In the genomic region with DNA sequence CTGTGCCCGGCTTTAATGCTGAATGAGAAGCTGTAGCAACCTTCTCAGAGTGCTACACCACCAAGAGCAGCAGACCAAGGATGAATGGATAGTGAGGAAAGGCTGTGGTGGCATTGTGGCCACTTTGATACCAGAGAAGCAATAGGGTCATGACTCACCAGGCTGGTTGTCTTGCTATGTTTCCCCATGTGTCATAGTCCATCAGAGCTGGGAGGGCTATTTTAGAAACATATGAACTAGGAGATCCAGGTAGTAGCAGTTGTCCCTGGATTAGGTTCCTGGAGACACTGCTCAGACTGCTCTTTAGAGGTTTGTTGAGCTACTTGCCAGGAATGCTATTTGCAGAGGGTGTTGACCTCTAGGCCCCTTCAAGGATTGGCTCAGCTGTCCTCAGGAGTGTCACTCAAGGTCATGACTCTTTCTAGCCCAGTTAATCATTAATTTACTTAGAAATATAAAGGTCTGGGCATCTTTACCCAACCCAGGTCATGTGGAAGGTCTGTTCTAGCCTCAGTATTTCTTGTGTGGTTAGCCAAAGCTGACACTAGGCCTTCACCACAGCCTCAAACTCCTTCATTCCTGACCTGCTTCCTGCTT, we compare ENCODE assay signal across 23 mouse cellular contexts. TPM values are rescaled to one million over a fixed set of nuclear protein-coding genes. Genes with fewer than 3 reads are reported as not detected.
DNase-seq lines count a peak whose midpoint lies in the region; ATAC-seq and TF ChIP-seq lines count a peak whose summit lies in the region.
"Had no signal": no experiment of that assay in that cellular context is flagged by ENCODE, and none has a peak within 500 bp of the region (broad histone marks: within the 10 kb centered on the region; RNA-seq: fewer than 3 reads in every experiment).

No protein-coding gene starts in this region.

- no peak overlapping the region for H3K4me3 ChIP-seq in liver, adult 2 months (ENCODE audit: insufficient read depth, low read depth, low read length)
- H3K4me3 ChIP-seq in liver, embryonic 12.5 days, result no peak overlapping the region
- no peak overlapping the region for H3K4me3 ChIP-seq in intestine, embryonic 16.5 days (ENCODE audit: low read length)
- no peak overlapping the region for H3K4me3 ChIP-seq in midbrain, embryonic 11.5 days (ENCODE audit: low read depth, low read length)
- no peak overlapping the region for H3K4me3 ChIP-seq in cerebellum, adult 2 months (replicated peaks; ENCODE audit: insufficient read depth, low read depth, low read length)
- H3K4me3 ChIP-seq: embryonic facial prominence, embryonic 12.5 days; gastrocnemius, adult 2 months; heart, embryonic 12.5 days; hindbrain, embryonic 15.5 days; limb, embryonic 10.5 days; midbrain, embryonic 10.5 days; neural tube, embryonic 15.5 days had no signal

- H3K36me3 ChIP-seq in liver, adult 2 months (ENCODE audit: control insufficient read depth, insufficient read depth, low read length), result no peaks in the 10 kb centered on the region
- H3K36me3 ChIP-seq in liver, embryonic 12.5 days, result no peaks in the 10 kb centered on the region
- no peaks in the 10 kb centered on the region for H3K36me3 ChIP-seq in intestine, embryonic 16.5 days (ENCODE audit: control insufficient read depth, insufficient read depth, low read length)
- no peaks in the 10 kb centered on the region for H3K36me3 ChIP-seq in midbrain, embryonic 11.5 days (ENCODE audit: control insufficient read depth, insufficient read depth, low read length)
- H3K36me3 ChIP-seq: embryonic facial prominence, embryonic 12.5 days; heart, embryonic 12.5 days; hindbrain, embryonic 15.5 days; limb, embryonic 10.5 days; midbrain, embryonic 10.5 days; neural tube, embryonic 15.5 days had no signal

- no peak for ATAC-seq in liver, embryonic 12.5 days
- ATAC-seq in intestine, embryonic 16.5 days, result peak; percentile 90
- no peak for ATAC-seq in midbrain, embryonic 11.5 days (ENCODE audit: low FRiP score)
- ATAC-seq: forebrain, embryonic 16.5 days had no signal

- H3K9me3 ChIP-seq in liver, embryonic 12.5 days (replicated peaks), result no peaks in the 10 kb centered on the region
- no peaks in the 10 kb centered on the region for H3K9me3 ChIP-seq in intestine, embryonic 16.5 days (ENCODE audit: control insufficient read depth, low read length)
- no peaks in the 10 kb centered on the region for H3K9me3 ChIP-seq in midbrain, embryonic 11.5 days (ENCODE audit: control insufficient read depth, low read length)
- H3K9me3 ChIP-seq: embryonic facial prominence, embryonic 12.5 days; heart, embryonic 12.5 days; hindbrain, embryonic 15.5 days; limb, embryonic 10.5 days; midbrain, embryonic 10.5 days; neural tube, embryonic 15.5 days had no signal

- H3K79me2 ChIP-seq in liver, adult 2 months (ENCODE audit: control insufficient read depth, insufficient read depth, low read length), result no peaks in the 10 kb centered on the region

- H3K27me3 ChIP-seq in liver, adult 2 months (ENCODE audit: control insufficient read depth, insufficient read depth, low read length), result no peaks in the 10 kb centered on the region
- no peaks in the 10 kb centered on the region for H3K27me3 ChIP-seq in liver, embryonic 12.5 days (replicated peaks)
- no peaks in the 10 kb centered on the region for H3K27me3 ChIP-seq in intestine, embryonic 16.5 days (replicated peaks; ENCODE audit: control insufficient read depth, insufficient read depth, low read length)
- no peaks in the 10 kb centered on the region for H3K27me3 ChIP-seq in midbrain, embryonic 11.5 days (ENCODE audit: control insufficient read depth, insufficient read depth, low read length)
- no peaks in the 10 kb centered on the region for H3K27me3 ChIP-seq in cerebellum, adult 2 months (ENCODE audit: control insufficient read depth, insufficient read depth, low read length)
- H3K27me3 ChIP-seq: embryonic facial prominence, embryonic 12.5 days; heart, embryonic 12.5 days; hindbrain, embryonic 15.5 days; neural tube, embryonic 15.5 days had no signal

- no peak for TF ChIP-seq CTCF in liver, adult 2 months (IDR thresholded peaks at IDR 0.05; ENCODE audit: low read depth, low read length)
- no peak for TF ChIP-seq CTCF in cerebellum, adult 2 months (IDR thresholded peaks at IDR 0.05; ENCODE audit: borderline replicate concordance, insufficient read depth, low read depth, low read length)

- peak; percentile 5 for DNase-seq in adrenal gland, adult 8-10 months
- no peak for DNase-seq in adrenal gland, postnatal 25 days
- peak; percentile 94 for DNase-seq in liver, adult 2 months (ENCODE audit: extremely low read depth, low read depth, low spot score)
- peak; percentile 36 for DNase-seq in yolk sac, embryonic 10.5 days (ENCODE audit: low spot score)
- no peak for DNase-seq in midbrain, embryonic 11.5 days (ENCODE audit: low spot score, missing footprints)
- DNase-seq in cerebellum, adult 2 months, result no peak
- DNase-seq: B cell, adult 2 months; cerebellum, adult 8-10 months; gastrocnemius, adult 2 months; heart, postnatal 36 days; lung, adult 2 months; lung, postnatal 4 days; right cerebral cortex, postnatal 25 days; thymus, postnatal 4 days had no signal

- H3K4me2 ChIP-seq in liver, embryonic 12.5 days, result no peak overlapping the region
- H3K4me2 ChIP-seq in intestine, embryonic 16.5 days (ENCODE audit: low read depth, low read length), result no peak overlapping the region
- H3K4me2 ChIP-seq in midbrain, embryonic 11.5 days, result no peak overlapping the region
- H3K4me2 ChIP-seq: embryonic facial prominence, embryonic 12.5 days; heart, embryonic 12.5 days; hindbrain, embryonic 15.5 days; neural tube, embryonic 15.5 days had no signal

- 0 out of 2 replicates have a peak overlapping the region, but pooled peaks have one; percentile 5 for H3K27ac ChIP-seq in liver, adult 2 months (replicated peaks; ENCODE audit: insufficient read depth, low read depth, low read length)
- no peak overlapping the region for H3K27ac ChIP-seq in liver, embryonic 12.5 days
- no peak overlapping the region for H3K27ac ChIP-seq in intestine, embryonic 16.5 days (ENCODE audit: low read length)
- H3K27ac ChIP-seq in midbrain, embryonic 11.5 days (ENCODE audit: low read depth, low read length), result no peak overlapping the region
- H3K27ac ChIP-seq in cerebellum, adult 2 months (ENCODE audit: insufficient read depth, low read length), result no peak overlapping the region
- H3K27ac ChIP-seq: embryonic facial prominence, embryonic 12.5 days; gastrocnemius, adult 2 months; hindbrain, embryonic 15.5 days; limb, embryonic 10.5 days; midbrain, embryonic 10.5 days; neural tube, embryonic 15.5 days had no signal

- H3K9ac ChIP-seq in liver, adult 2 months (ENCODE audit: low read depth, low read length), result no peak overlapping the region
- H3K9ac ChIP-seq in liver, embryonic 12.5 days, result no peak overlapping the region
- no peak overlapping the region for H3K9ac ChIP-seq in intestine, embryonic 16.5 days (ENCODE audit: low read depth, low read length)
- no peak overlapping the region for H3K9ac ChIP-seq in midbrain, embryonic 11.5 days (ENCODE audit: low read length)
- H3K9ac ChIP-seq: embryonic facial prominence, embryonic 12.5 days; heart, embryonic 12.5 days; hindbrain, embryonic 15.5 days; neural tube, embryonic 15.5 days had no signal

- WGBS in liver, adult 2 months, result 34% methylated on average over 1 of the region's 1 CpGs
- WGBS in liver, embryonic 12.5 days (ENCODE audit: insufficient replicate concordance), result 51% methylated on average over 1 of the region's 1 CpGs
- 84% methylated on average over 1 of the region's 1 CpGs for WGBS in intestine, embryonic 16.5 days
- WGBS in midbrain, embryonic 11.5 days, result 74% methylated on average over 1 of the region's 1 CpGs
- 88% methylated on average over 1 of the region's 1 CpGs for WGBS in cerebellum, adult 2 months

- H3K4me1 ChIP-seq in liver, adult 2 months (ENCODE audit: control insufficient read depth, insufficient read depth, low read length), result peaks cover 16% of the 10 kb centered on the region
- H3K4me1 ChIP-seq in liver, embryonic 12.5 days, result no peaks in the 10 kb centered on the region
- no peaks in the 10 kb centered on the region for H3K4me1 ChIP-seq in intestine, embryonic 16.5 days (ENCODE audit: control insufficient read depth, insufficient read depth, low read length)
- no peaks in the 10 kb centered on the region for H3K4me1 ChIP-seq in midbrain, embryonic 11.5 days (ENCODE audit: control insufficient read depth, insufficient read depth, low read length)
- H3K4me1 ChIP-seq in cerebellum, adult 2 months (ENCODE audit: control insufficient read depth, insufficient read depth, low read length), result no peaks in the 10 kb centered on the region
- H3K4me1 ChIP-seq: embryonic facial prominence, embryonic 12.5 days; hindbrain, embryonic 15.5 days; limb, embryonic 10.5 days; midbrain, embryonic 10.5 days; neural tube, embryonic 15.5 days had no signal

- no peak for TF ChIP-seq POLR2A in liver, adult 2 months (IDR thresholded peaks at IDR 0.05; ENCODE audit: extremely low read depth, insufficient read depth, low read length)
- no peak for TF ChIP-seq POLR2A in cerebellum, adult 2 months (IDR thresholded peaks at IDR 0.05; ENCODE audit: borderline replicate concordance, insufficient read depth, low read length)

RNA-seq across cellular contexts. Expression of gene Orc5, which starts 39.2 kb away (rescaled TPM):
- 10 to 100 TPM; 16.3 to 21.0 (median 19.9) TPM for total RNA-seq in adrenal gland, adult 8-10 months (2022)
- total RNA-seq in adrenal gland, postnatal 25 days (2021), result 19.2 and 19.9 TPM in 2 replicates
- total RNA-seq in liver, adult 2 months (2014; rRNA removed), result 16.1 TPM in 2 replicates
- 1.7 and 2.2 TPM in 2 replicates for polyA plus RNA-seq in liver, adult 2 months (2012; rRNA removed)
- polyA plus RNA-seq in liver, embryonic 12.5 days (2016; fragmentation: Nextera tagmentation; extraction: Ambion mirVana), result 66.5 and 72.8 TPM in 2 replicates
- 35.4 and 41.4 TPM in 2 replicates for polyA plus RNA-seq in intestine, embryonic 16.5 days (2015; fragmentation: Nextera tagmentation; extraction: Ambion mirVana)
- 49.4 and 50.5 TPM in 2 replicates for polyA plus RNA-seq in midbrain, embryonic 11.5 days (2014; fragmentation: Nextera tagmentation; extraction: Ambion mirVana)
- polyA plus RNA-seq in cerebellum, adult 2 months (2012; rRNA removed), result 9.7 and 10.3 TPM in 2 replicates

Comparison
In these comparisons a context has a peak if more than half of its experiments do, and no peak if none do; other contexts are left out.
1. DNase-seq: peak in adrenal gland, adult 8-10 months (single experiment), liver, adult 2 months (single experiment) and yolk sac, embryonic 10.5 days (single experiment); none in adrenal gland, postnatal 25 days (single experiment), midbrain, embryonic 11.5 days (single experiment) and cerebellum, adult 2 months (0 of 2).